10 mouse cellular contexts compared by ENCODE assay signal in the genomic region with DNA sequence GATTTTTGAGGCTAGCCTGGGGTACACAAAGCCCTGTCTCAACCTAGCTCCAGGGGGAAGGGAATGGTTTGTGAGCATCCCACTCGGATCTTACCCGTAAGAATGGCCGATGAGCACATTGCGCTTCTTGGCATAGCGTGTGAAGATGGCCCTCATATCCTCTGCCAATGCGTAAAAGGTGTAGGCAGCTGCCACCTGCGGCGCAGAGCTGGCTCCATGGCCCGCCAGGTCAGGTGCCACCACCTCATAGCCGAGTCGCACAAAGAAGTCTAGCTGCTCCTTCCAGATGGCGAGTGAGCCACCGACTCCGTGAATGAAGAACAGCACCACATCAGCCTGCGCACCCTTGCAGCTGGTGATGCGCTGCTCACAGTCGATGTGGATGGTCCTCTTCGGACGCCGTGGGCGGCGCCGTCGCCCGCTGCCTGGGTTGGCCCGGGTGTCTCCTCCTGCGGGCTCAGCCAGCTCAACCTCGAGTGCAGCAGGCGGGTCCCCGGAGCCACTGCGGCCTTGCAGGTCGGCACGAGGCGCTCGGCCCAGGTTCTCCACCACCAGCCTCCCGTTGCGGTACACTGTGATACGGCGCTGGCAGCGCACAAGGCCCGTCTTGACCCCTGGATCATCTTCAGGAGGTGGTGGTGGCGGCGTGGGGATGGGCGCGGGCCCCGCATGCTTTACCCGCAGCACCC. TPM values are rescaled to one million over a fixed set of nuclear protein-coding genes. Genes with fewer than 3 reads are reported as not detected.
DNase-seq lines count a peak whose midpoint lies in the region; ATAC-seq and TF ChIP-seq lines count a peak whose summit lies in the region.
"Had no signal": no experiment of that assay in that cellular context is flagged by ENCODE, and none has a peak within 500 bp of the region (broad histone marks: within the 10 kb centered on the region; RNA-seq: fewer than 3 reads in every experiment).

No protein-coding gene starts in this region.

- TF ChIP-seq EP300 in ES-Bruce4 (IDR thresholded peaks at IDR 0.05; ENCODE audit: insufficient read depth, low read depth, low read length): no peak

- DNase-seq in heart, embryonic 10.5 days (ENCODE audit: low spot score): no peak
- no peak for DNase-seq in heart, postnatal 25 days (ENCODE audit: low spot score)
- peak; percentile 58 to 64 for DNase-seq in cerebellum, adult 2 months
- DNase-seq in hindbrain, postnatal 0 days (ENCODE audit: low spot score): no peak
- no peak for DNase-seq in frontal cortex, postnatal 36 days (ENCODE audit: low spot score in 2 of 2)

- H3K9me3 ChIP-seq in heart, embryonic 10.5 days: no peaks in the 10 kb centered on the region; the same call in 1 of the 2 replicates
- H3K9me3 ChIP-seq in ES-Bruce4 (replicated peaks; ENCODE audit: control insufficient read depth, insufficient read depth, low read length, poor library complexity, severe bottlenecking): no peaks in the 10 kb centered on the region
- H3K9me3 ChIP-seq in hindbrain, postnatal 0 days (ENCODE audit: low read length): no peaks in the 10 kb centered on the region
- H3K9me3 ChIP-seq: heart, embryonic 12.5 days; kidney, embryonic 15.5 days had no signal

- H3K4me2 ChIP-seq in hindbrain, postnatal 0 days (ENCODE audit: low read depth, low read length): peak overlapping the region; percentile 61; the same call in 1 of the 2 replicates

- TF ChIP-seq POLR2A in ES-Bruce4 (IDR thresholded peaks at IDR 0.05; ENCODE audit: insufficient read depth, low read length): no peak
- no peak for TF ChIP-seq POLR2A in cerebellum, adult 2 months (IDR thresholded peaks at IDR 0.05; ENCODE audit: borderline replicate concordance, insufficient read depth, low read length)

- peaks cover 49% of the 10 kb centered on the region for H3K4me1 ChIP-seq in heart, embryonic 10.5 days
- H3K4me1 ChIP-seq in ES-Bruce4 (ENCODE audit: control insufficient read depth, insufficient read depth, low read length): peaks cover 7% of the 10 kb centered on the region
- peaks cover 37% of the 10 kb centered on the region for H3K4me1 ChIP-seq in cerebellum, adult 2 months (ENCODE audit: control insufficient read depth, insufficient read depth, low read length)
- peaks cover 10% of the 10 kb centered on the region; the same call in 1 of the 2 replicates for H3K4me1 ChIP-seq in hindbrain, postnatal 0 days (ENCODE audit: insufficient read depth, low read length)

- intact Hi-C loops in heart, postnatal 25 days (cut with DNase I): loop anchor here (2.0 kb wide), 1 partner anchor 18 kb away; no protein-coding TSS in a partner anchor

- peak overlapping the region; percentile 30 for H3K4me3 ChIP-seq in heart, embryonic 10.5 days
- peak overlapping the region; percentile 46 for H3K4me3 ChIP-seq in ES-Bruce4 (ENCODE audit: low read depth, low read length)
- peak overlapping the region; percentile 77 for H3K4me3 ChIP-seq in cerebellum, adult 2 months (replicated peaks; ENCODE audit: insufficient read depth, low read depth, low read length)
- no peak overlapping the region for H3K4me3 ChIP-seq in hindbrain, postnatal 0 days (ENCODE audit: low read length)
- H3K4me3 ChIP-seq: heart, embryonic 12.5 days; kidney, embryonic 15.5 days had no signal

- 59% methylated on average over 47 of the region's 47 CpGs for WGBS in heart, embryonic 10.5 days
- WGBS in cerebellum, adult 2 months: 50% methylated on average over 47 of the region's 47 CpGs
- WGBS in hindbrain, postnatal 0 days: 89% methylated on average over 44 of the region's 47 CpGs

- no peak for TF ChIP-seq CTCF in ES-Bruce4 (IDR thresholded peaks at IDR 0.05; ENCODE audit: low read depth, low read length)
- no peak for TF ChIP-seq CTCF in cerebellum, adult 2 months (IDR thresholded peaks at IDR 0.05; ENCODE audit: borderline replicate concordance, insufficient read depth, low read depth, low read length)
- no peak for TF ChIP-seq CTCF in hindbrain, postnatal 0 days (IDR thresholded peaks at IDR 0.05; ENCODE audit: low read depth)

- H3K36me3 ChIP-seq in heart, embryonic 10.5 days: peaks cover 48% of the 10 kb centered on the region
- H3K36me3 ChIP-seq in ES-Bruce4 (ENCODE audit: control insufficient read depth, insufficient read depth, low read length, poor library complexity, severe bottlenecking): peaks cover 2% of the 10 kb centered on the region; the same call in 1 of the 2 replicates
- H3K36me3 ChIP-seq in hindbrain, postnatal 0 days (ENCODE audit: insufficient read depth, low read length): peaks cover 31% of the 10 kb centered on the region

- H3K27me3 ChIP-seq in heart, embryonic 10.5 days (ENCODE audit: insufficient read depth, poor library complexity, severe bottlenecking): peaks cover 47% of the 10 kb centered on the region
- H3K27me3 ChIP-seq in ES-Bruce4 (ENCODE audit: control insufficient read depth, insufficient read depth, low read length, poor library complexity, severe bottlenecking): 0 out of 2 replicates have a peak, but pooled peaks cover 2% of the 10 kb centered on the region
- no peaks in the 10 kb centered on the region for H3K27me3 ChIP-seq in cerebellum, adult 2 months (ENCODE audit: control insufficient read depth, insufficient read depth, low read length)
- H3K27me3 ChIP-seq in hindbrain, postnatal 0 days (ENCODE audit: insufficient read depth, low read length): no peaks in the 10 kb centered on the region
- H3K27me3 ChIP-seq: kidney, embryonic 15.5 days had no signal

- peak overlapping the region; percentile 25 for H3K9ac ChIP-seq in ES-Bruce4 (ENCODE audit: low read depth, poor library complexity, severe bottlenecking)
- H3K9ac ChIP-seq in hindbrain, postnatal 0 days (replicated peaks; ENCODE audit: low read length): no peak overlapping the region
- H3K9ac ChIP-seq: heart, embryonic 12.5 days; kidney, embryonic 15.5 days had no signal

- no peak overlapping the region for H3K27ac ChIP-seq in heart, embryonic 10.5 days
- no peak overlapping the region for H3K27ac ChIP-seq in ES-Bruce4 (ENCODE audit: insufficient read depth, low read length)
- H3K27ac ChIP-seq in cerebellum, adult 2 months (ENCODE audit: insufficient read depth, low read length): no peak overlapping the region
- no peak overlapping the region for H3K27ac ChIP-seq in hindbrain, postnatal 0 days
- H3K27ac ChIP-seq: kidney, embryonic 15.5 days had no signal

- no peak for ATAC-seq in hindbrain, postnatal 0 days
- no peak for ATAC-seq in megakaryocyte progenitor cell, adult 5-6 weeks (replicated peaks; ENCODE audit: poor library complexity)
- ATAC-seq: lung, postnatal 0 days had no signal

RNA-seq across cellular contexts. Expression of gene Abhd8, which starts 2.2 kb away (rescaled TPM):
- 34.5 and 41.5 TPM in 2 replicates for polyA plus RNA-seq in heart, embryonic 10.5 days (2016; fragmentation: Nextera tagmentation; extraction: Ambion mirVana)
- 10 to 100 TPM; 32.4 to 32.6 TPM for total RNA-seq in heart, postnatal 25 days (2021)
- polyA plus RNA-seq in ES-Bruce4 (2011; ENCODE audit: insufficient read depth, insufficient read length, low read depth, missing spikeins): 10.1 and 13.7 TPM in 2 replicates
- polyA plus RNA-seq in cerebellum, adult 2 months (2012; rRNA removed): 392 TPM in 2 replicates
- 325 and 330 TPM in 2 replicates for total RNA-seq in hindbrain, postnatal 0 days (2014; rRNA removed)
- 190 and 195 TPM in 2 replicates for polyA plus RNA-seq in hindbrain, postnatal 0 days (2015; fragmentation: Nextera tagmentation; extraction: Ambion mirVana)
- 2.3 and 3.1 TPM in 2 replicates for total RNA-seq in megakaryocyte progenitor cell, adult 5-6 weeks (2015)
- 8.2 and 8.3 TPM in 2 replicates for total RNA-seq in megakaryocyte progenitor cell, adult 5-6 weeks (2017)

RNA-seq across cellular contexts. Expression of gene Mrpl34, which starts 3.5 kb away (rescaled TPM):
- polyA plus RNA-seq in heart, embryonic 10.5 days (2016; fragmentation: Nextera tagmentation; extraction: Ambion mirVana): 172 and 181 TPM in 2 replicates
- 100 to 1,000 TPM; 136 to 142 TPM for total RNA-seq in heart, postnatal 25 days (2021)
- polyA plus RNA-seq in ES-Bruce4 (2011; ENCODE audit: insufficient read depth, insufficient read length, low read depth, missing spikeins): 68.1 and 77.0 TPM in 2 replicates
- 68.5 and 75.4 TPM in 2 replicates for polyA plus RNA-seq in cerebellum, adult 2 months (2012; rRNA removed)
- 77.9 and 127 TPM in 2 replicates for total RNA-seq in hindbrain, postnatal 0 days (2014; rRNA removed)
- polyA plus RNA-seq in hindbrain, postnatal 0 days (2015; fragmentation: Nextera tagmentation; extraction: Ambion mirVana): 155 and 164 TPM in 2 replicates
- total RNA-seq in megakaryocyte progenitor cell, adult 5-6 weeks (2015): 60.0 and 66.1 TPM in 2 replicates
- 50.2 and 53.6 TPM in 2 replicates for total RNA-seq in megakaryocyte progenitor cell, adult 5-6 weeks (2017)

RNA-seq across cellular contexts. Expression of gene Dda1, which starts 7.7 kb away (rescaled TPM):
- 107 and 128 TPM in 2 replicates for polyA plus RNA-seq in heart, embryonic 10.5 days (2016; fragmentation: Nextera tagmentation; extraction: Ambion mirVana)
- total RNA-seq in heart, postnatal 25 days (2021): 10 to 100 TPM; 29.1 to 29.9 TPM
- polyA plus RNA-seq in ES-Bruce4 (2011; ENCODE audit: insufficient read depth, insufficient read length, low read depth, missing spikeins): 37.5 and 38.2 TPM in 2 replicates
- 119 and 121 TPM in 2 replicates for polyA plus RNA-seq in cerebellum, adult 2 months (2012; rRNA removed)
- total RNA-seq in hindbrain, postnatal 0 days (2014; rRNA removed): 191 and 195 TPM in 2 replicates
- 241 and 246 TPM in 2 replicates for polyA plus RNA-seq in hindbrain, postnatal 0 days (2015; fragmentation: Nextera tagmentation; extraction: Ambion mirVana)
- total RNA-seq in megakaryocyte progenitor cell, adult 5-6 weeks (2015): 32.3 and 37.0 TPM in 2 replicates
- 14.1 and 14.7 TPM in 2 replicates for total RNA-seq in megakaryocyte progenitor cell, adult 5-6 weeks (2017)

RNA-seq across cellular contexts. Expression of gene Ano8, which starts 24.5 kb away (rescaled TPM):
- 0.73 and 2.7 TPM in 2 replicates for polyA plus RNA-seq in heart, embryonic 10.5 days (2016; fragmentation: Nextera tagmentation; extraction: Ambion mirVana)
- total RNA-seq in heart, postnatal 25 days (2021): 10 to 100 TPM; 17.0 to 18.2 TPM
- polyA plus RNA-seq in ES-Bruce4 (2011; ENCODE audit: insufficient read depth, insufficient read length, low read depth, missing spikeins): 7.0 and 7.1 TPM in 2 replicates
- 76.2 and 81.8 TPM in 2 replicates for polyA plus RNA-seq in cerebellum, adult 2 months (2012; rRNA removed)
- total RNA-seq in hindbrain, postnatal 0 days (2014; rRNA removed): 78.6 and 80.5 TPM in 2 replicates
- 4.7 and 5.3 TPM in 2 replicates for polyA plus RNA-seq in hindbrain, postnatal 0 days (2015; fragmentation: Nextera tagmentation; extraction: Ambion mirVana)
- 0.22 and 0.64 TPM in 2 replicates for total RNA-seq in megakaryocyte progenitor cell, adult 5-6 weeks (2015)
- 3.1 and 3.6 TPM in 2 replicates for total RNA-seq in megakaryocyte progenitor cell, adult 5-6 weeks (2017)

RNA-seq across cellular contexts. Expression of gene Gtpbp3, which starts 26.6 kb away (rescaled TPM):
- 13.2 and 14.7 TPM in 2 replicates for polyA plus RNA-seq in heart, embryonic 10.5 days (2016; fragmentation: Nextera tagmentation; extraction: Ambion mirVana)
- 10 to 100 TPM; 18.5 to 19.4 TPM for total RNA-seq in heart, postnatal 25 days (2021)
- 14.8 and 16.3 TPM in 2 replicates for polyA plus RNA-seq in ES-Bruce4 (2011; ENCODE audit: insufficient read depth, insufficient read length, low read depth, missing spikeins)
- 33.3 and 34.7 TPM in 2 replicates for polyA plus RNA-seq in cerebellum, adult 2 months (2012; rRNA removed)
- 36.1 and 58.5 TPM in 2 replicates for total RNA-seq in hindbrain, postnatal 0 days (2014; rRNA removed)
- polyA plus RNA-seq in hindbrain, postnatal 0 days (2015; fragmentation: Nextera tagmentation; extraction: Ambion mirVana): 12.1 and 15.5 TPM in 2 replicates
- total RNA-seq in megakaryocyte progenitor cell, adult 5-6 weeks (2015): 5.9 TPM in 2 replicates
- total RNA-seq in megakaryocyte progenitor cell, adult 5-6 weeks (2017): 23.4 and 26.5 TPM in 2 replicates

Comparison
In these comparisons a context has a peak if more than half of its experiments do, and no peak if none do; other contexts are left out.
1. DNase-seq: peak in cerebellum, adult 2 months (2 of 2); none in heart, embryonic 10.5 days (single experiment), heart, postnatal 25 days (single experiment), hindbrain, postnatal 0 days (single experiment) and frontal cortex, postnatal 36 days (0 of 2).